Comparison of ENCODE assay signal across 12 mouse cellular contexts in the genomic region with DNA sequence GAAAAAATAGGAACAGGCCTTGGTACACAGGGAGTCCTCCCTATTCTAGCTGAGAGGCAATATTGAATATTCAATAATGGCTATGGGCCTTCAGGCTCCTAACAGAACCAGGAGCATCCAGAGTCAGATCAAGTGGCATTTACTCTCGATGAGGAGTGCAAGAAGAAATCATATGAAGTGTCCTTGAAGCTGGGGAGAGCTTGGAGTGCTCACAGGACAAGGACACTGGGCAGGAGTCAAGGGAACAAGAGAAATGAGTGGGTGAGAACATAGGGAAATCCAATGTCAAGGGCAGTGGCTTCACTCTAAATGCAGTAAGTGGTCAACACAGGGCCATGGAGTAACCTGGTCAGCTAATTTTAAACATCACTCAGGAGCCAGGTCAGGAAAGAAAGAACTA.
"Had no signal": no experiment of that assay in that cellular context is flagged by ENCODE, and none has a peak within 500 bp of the region (broad histone marks: within the 10 kb centered on the region; RNA-seq: fewer than 3 reads in every experiment).

No protein-coding gene starts in this region.

- DNase-seq: left cerebral cortex, postnatal 4 days; liver; liver, embryonic 13.5 days; liver, postnatal 0 days; lung, adult 18-20 months; lung, adult 2 months; lung, embryonic 14.5 days; lung, postnatal 10 days; lung, postnatal 14 days; lung, postnatal 36 days; lung, postnatal 4 days; midbrain, embryonic 14.5 days had no signal
